Mouse (Mus musculus) cerebellum, adult 11 months (tissue): Measurements from ENCODE around the gene Prl2c3.
"Not testable (repeated sequence)": the region's sequence is repeated elsewhere in the genome, so short reads cannot be mapped to it uniquely, and the experiment has no call there.

Experiments
- DNase-seq: peaks from one replicate; pipeline ENCODE4 v3.0.0; 2022

Prl2c3 gene

GRCm38 (mm10) chr13:12799979-12800378 lies at the start of gene Prl2c3:
Gene Prl2c3 (minus strand): TSS chr13:12800079.
- not testable (repeated sequence) for DNase-seq

DNA sequence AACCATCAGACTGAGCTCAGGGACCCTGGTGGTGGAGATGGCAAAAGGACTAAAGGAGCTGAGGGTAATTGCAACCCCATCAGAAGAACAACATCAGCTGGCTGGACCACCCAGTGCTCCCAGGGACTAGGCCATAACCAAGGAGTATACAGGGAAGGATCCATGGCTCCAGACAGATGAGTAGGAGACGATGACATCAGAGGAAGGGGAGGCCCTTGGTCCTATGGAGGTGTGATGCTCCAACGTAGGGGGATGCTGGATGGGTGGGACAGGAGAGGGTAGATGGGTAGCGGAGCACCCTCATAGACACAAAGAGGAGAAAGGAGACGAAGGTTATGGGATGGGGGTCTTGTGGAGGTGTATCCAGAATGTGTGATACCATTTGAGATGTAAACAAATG lies 48.4 kb upstream of the Prl2c3 start:
- not testable (repeated sequence) for DNase-seq

DNA sequence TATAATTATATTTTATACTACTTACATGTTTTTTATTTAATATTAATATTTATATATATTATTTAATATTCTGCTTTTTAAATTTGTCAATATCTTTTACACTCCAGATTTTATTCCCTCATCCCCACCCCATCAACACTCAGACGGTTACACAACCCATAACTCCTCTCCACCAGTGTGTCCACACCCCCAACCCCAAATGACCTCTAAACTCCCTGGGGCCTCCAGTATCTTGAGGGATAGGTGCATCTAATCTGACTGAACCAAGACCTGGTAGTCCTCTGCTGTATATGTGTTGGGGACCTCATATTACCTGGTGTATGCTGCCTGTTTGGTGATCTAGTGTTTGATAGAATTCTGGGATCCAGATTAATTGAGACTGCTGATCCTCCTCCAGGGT lies 44.8 kb upstream of the Prl2c3 start:
- DNase-seq = not testable (repeated sequence)

GRCm38 (mm10) chr13:12837546-12837945 lies 37.7 kb upstream of the Prl2c3 start:
- DNase-seq = not testable (repeated sequence)

GRCm38 (mm10) chr13:12831769-12832168 lies 31.9 kb upstream of the Prl2c3 start:
- no peak for DNase-seq

DNA sequence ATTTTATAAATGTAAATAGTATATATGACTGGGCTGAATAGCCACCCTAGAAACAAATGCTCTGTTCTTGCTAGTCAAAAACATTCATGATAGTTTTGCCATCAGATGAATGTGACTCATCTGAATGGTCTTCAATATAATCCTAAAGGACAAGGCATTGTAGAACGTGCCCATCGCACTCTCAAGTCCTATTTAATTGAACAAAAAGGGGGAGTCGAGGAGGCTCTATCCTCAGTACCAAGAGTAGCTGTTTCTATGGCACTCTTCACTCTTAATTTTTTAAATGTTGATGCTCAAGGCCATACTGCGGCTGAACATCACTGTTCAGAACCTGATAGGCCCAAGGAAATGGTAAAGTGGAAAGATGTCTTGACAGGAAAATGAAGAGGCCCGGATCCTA lies 29.2 kb upstream of the Prl2c3 start:
- DNase-seq = no peak

DNA sequence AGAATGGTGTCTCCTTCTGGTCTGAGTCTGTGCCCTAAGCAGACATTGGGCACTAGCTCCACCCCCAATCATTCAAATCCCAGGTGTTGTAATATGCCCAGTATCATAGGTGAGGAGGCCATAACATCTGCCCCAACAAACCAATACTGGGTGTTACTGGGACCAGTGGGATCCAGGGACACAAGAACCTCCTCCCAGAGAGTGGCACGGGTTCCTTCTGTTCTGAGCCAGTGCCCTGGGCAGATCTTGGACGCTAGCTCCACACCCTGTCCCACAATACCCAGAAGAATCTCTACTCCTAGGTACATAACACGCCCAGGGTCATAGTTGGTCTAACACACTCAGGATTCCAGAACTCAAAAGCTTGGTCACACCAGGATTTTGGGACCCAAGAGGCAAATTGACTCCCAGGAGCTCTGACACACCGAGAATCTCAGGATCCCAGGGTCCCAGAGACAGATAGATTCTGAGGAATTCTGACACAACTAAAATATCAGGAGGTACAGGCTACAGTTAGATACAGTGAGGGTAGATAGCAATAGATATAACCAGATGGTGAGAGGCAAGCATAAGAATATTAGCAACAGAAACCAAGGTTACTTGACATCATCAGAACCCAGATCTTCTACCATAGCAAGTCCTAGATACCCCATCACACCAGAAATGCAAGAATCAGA lies 24.8 kb upstream of the Prl2c3 start:
- DNase-seq = not testable (repeated sequence)

DNA sequence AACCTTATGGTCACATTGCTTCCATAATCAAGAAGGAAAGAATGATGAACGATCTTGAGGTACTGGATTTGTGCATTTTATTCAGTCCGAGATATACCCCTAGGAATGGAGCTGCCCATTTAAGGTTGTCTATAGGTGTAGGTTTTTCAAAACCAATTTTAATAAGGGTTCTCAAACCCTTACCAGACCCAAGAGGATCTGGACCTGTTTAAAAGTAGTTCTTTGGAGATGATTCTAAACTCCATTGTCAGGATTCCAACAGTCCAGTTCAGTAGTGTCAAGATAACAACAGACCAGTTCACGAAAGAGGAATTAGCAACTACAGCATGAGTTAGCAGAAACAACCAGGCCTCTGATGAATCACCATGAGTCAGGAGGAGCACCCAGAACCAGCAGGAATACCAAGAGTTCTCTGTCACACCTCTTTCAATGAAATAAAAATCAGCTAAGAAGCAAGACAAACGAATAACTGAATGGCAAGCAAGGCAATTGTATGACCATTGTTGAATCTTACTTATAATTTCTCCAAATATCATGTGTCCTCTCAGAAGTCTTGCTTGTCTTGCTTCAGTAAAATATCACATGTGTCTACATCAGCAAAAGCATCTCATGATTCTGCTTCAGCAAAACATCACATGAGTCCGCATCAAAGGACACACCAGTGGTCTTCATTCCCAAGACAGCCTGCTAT lies 14.0 kb upstream of the Prl2c3 start:
- not testable (repeated sequence) for DNase-seq

GRCm38 (mm10) chr13:12809591-12809990 lies 9.7 kb upstream of the Prl2c3 start:
- DNase-seq = no peak

GRCm38 (mm10) chr13:12808793-12809512 lies 9.1 kb upstream of the Prl2c3 start:
- not testable (repeated sequence) for DNase-seq

DNA sequence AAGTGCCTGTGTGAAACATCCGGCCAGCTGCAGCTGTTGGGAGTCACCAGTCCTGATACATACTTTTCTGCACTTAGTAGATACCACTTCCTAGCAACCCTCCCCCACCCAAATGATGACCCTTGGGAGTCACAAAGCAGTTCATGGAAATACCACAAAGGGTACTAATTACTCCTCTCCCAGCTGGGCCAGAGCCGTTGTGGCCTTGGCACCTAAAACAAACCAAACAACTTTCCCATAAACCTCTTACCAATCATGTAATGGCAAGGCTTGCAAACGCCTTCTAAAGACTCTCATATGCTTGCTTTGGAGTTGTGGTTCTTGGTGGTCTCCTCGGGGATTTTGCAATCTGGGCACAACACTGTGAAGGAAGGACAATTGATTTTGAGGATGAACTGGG lies 6.6 kb upstream of the Prl2c3 start:
- DNase-seq = not testable (repeated sequence)

- DNase-seq = not testable (repeated sequence)
These were observed 30.3 kb downstream of the Prl2c3 start for GRCm38 (mm10) chr13:12769442-12770091.
